Mouse (Mus musculus) thymus, adult 2 months (tissue): ENCODE data around the gene Dcaf8.

ENCODE experiments used
- CTCF ChIP-seq: fragments of 200-500 bp; IDR thresholded peaks from 2 replicates; pipeline ENCODE4 v1.5.1; 2012; ENCODE audit warnings: mild to moderate bottlenecking, control low read depth, low read length, moderate library complexity, borderline replicate concordance; ENCODE audit not compliant: control insufficient read depth, poor library complexity, insufficient read depth; ENCODE audit errors: extremely low read depth
- POLR2A ChIP-seq: fragments of 200-500 bp; IDR thresholded peaks from 2 replicates; pipeline ENCODE4 v1.6.1; 2012; ENCODE audit warnings: mild to moderate bottlenecking, low read length, control low read depth, moderate library complexity; ENCODE audit not compliant: control insufficient read depth, poor library complexity, insufficient read depth; ENCODE audit errors: extremely low read depth

- TF ChIP-seq CTCF (no peak), POLR2A (no peak)
Measured at GRCm38 (mm10) chr1:172159970-172160369, 12.1 kb downstream of the Dcaf8 start.
